Mouse (Mus musculus): ENCODE data around the gene Selenom. TPM values are rescaled to one million over a fixed set of nuclear protein-coding genes. Genes with fewer than 3 reads are reported as not detected.

Selenom gene
- polyA plus RNA-seq, 1 experiment from 2014 or later, result 42.0 TPM

DNA sequence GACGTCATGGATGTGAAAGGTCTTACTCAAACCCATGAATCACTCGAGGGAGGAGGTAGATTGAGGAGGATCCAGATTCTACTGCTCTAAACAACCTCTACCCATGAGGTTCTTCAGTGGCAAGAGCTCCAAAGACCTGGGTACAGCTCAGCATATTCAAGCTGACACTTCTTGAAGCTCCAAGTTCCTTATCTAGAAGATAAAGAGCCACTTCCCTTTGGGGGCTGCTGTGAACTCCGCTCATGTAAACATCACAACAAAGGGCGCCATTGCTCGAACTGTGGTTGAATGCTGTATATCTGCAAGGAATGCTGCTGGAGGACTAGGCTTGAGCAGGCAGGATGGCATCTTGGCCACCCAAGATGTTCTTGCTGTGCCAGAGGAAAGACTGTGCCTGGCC lies 25.4 kb upstream of the Selenom start:
- H3K4me2 ChIP-seq (ENCODE audit: low read length), result no peak overlapping the region
- DNase-seq (ENCODE audit: low spot score) (no peak), ATAC-seq (no peak)
- H3K9ac ChIP-seq (ENCODE audit: low read length), result no peak overlapping the region
- H3K9me3 ChIP-seq (replicated peaks; ENCODE audit: control insufficient read depth, low read length), result no peaks in the 10 kb centered on the region
- H3K36me3 ChIP-seq (ENCODE audit: control insufficient read depth, insufficient read depth, low read length), result no peaks in the 10 kb centered on the region
- no peaks in the 10 kb centered on the region for H3K27me3 ChIP-seq (replicated peaks; ENCODE audit: control insufficient read depth, insufficient read depth, low read length)
- no peak overlapping the region for H3K4me3 ChIP-seq (ENCODE audit: low read depth, low read length)
- WGBS, result 84% methylated on average over 5 of the region's 5 CpGs
- H3K27ac ChIP-seq (ENCODE audit: low read depth, low read length), result no peak overlapping the region
- H3K4me1 ChIP-seq (ENCODE audit: control insufficient read depth, insufficient read depth, low read length), result no peaks in the 10 kb centered on the region

DNA sequence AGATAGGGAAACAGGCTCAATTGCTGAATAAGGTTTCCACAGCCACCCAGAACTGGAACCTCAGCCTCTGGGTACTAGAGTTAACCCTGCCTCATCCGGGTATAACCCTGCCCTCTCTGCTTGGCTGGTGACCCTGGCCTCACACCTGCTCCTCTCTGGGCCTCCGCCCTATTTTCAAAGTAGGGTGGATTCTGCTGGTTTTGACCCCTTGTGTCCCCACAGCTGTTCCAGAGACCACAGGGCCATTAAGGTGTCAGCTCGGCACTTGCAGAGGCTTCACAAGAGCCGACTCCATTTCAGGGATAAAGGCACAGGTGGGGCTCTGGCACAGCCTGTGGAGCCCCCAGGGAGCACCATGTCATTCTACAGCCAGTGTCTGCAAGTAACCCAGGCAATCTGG lies 21.7 kb upstream of the Selenom start:
- Histone ChIP-seq H3K4me1 (ENCODE audit: control insufficient read depth, insufficient read depth, low read length) (no peaks in the 10 kb centered on the region), H3K4me3 (ENCODE audit: low read depth, low read length) (no peak overlapping the region), H3K36me3 (ENCODE audit: control insufficient read depth, insufficient read depth, low read length) (no peaks in the 10 kb centered on the region), H3K9me3 (replicated peaks; ENCODE audit: control insufficient read depth, low read length) (no peaks in the 10 kb centered on the region), H3K27ac (ENCODE audit: low read depth, low read length) (no peak overlapping the region), H3K27me3 (replicated peaks; ENCODE audit: control insufficient read depth, insufficient read depth, low read length) (no peaks in the 10 kb centered on the region), H3K9ac (ENCODE audit: low read length) (no peak overlapping the region), H3K4me2 (ENCODE audit: low read length) (no peak overlapping the region)
- no peak for DNase-seq (ENCODE audit: low spot score)
- WGBS, result 81% methylated on average over 4 of the region's 4 CpGs
- no peak for ATAC-seq

DNA sequence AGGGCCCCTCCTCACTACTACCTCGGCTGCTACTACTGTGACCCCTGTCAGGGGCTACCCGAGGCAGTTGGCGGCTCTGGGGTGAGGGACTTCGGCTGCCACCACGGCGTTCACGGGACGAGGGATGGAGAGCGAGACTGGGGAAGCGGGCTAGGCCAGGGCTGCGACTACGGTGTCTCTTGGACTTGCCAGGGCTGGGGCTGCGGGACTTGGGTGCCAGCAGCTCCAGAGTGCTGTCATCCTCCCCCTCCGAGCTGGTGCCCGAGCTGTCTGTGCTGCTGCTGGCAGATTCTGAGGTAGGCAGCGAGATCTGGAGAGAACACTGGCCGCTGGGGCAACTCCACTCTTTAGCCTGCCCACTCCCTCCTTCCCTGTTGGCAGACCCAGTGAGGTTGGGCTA lies 19.6 kb upstream of the Selenom start:
- DNase-seq (ENCODE audit: low spot score) (no peak), ATAC-seq (no peak)
- H3K27me3 ChIP-seq (replicated peaks; ENCODE audit: control insufficient read depth, insufficient read depth, low read length), result no peaks in the 10 kb centered on the region
- H3K9me3 ChIP-seq (replicated peaks; ENCODE audit: control insufficient read depth, low read length), result no peaks in the 10 kb centered on the region
- H3K4me2 ChIP-seq (ENCODE audit: low read length), result no peak overlapping the region
- H3K4me3 ChIP-seq (ENCODE audit: low read depth, low read length), result no peak overlapping the region
- H3K27ac ChIP-seq (ENCODE audit: low read depth, low read length), result no peak overlapping the region
- no peak overlapping the region for H3K9ac ChIP-seq (ENCODE audit: low read length)
- no peaks in the 10 kb centered on the region for H3K36me3 ChIP-seq (ENCODE audit: control insufficient read depth, insufficient read depth, low read length)
- WGBS, result 83% methylated on average over 17 of the region's 17 CpGs
- no peaks in the 10 kb centered on the region for H3K4me1 ChIP-seq (ENCODE audit: control insufficient read depth, insufficient read depth, low read length)

DNA sequence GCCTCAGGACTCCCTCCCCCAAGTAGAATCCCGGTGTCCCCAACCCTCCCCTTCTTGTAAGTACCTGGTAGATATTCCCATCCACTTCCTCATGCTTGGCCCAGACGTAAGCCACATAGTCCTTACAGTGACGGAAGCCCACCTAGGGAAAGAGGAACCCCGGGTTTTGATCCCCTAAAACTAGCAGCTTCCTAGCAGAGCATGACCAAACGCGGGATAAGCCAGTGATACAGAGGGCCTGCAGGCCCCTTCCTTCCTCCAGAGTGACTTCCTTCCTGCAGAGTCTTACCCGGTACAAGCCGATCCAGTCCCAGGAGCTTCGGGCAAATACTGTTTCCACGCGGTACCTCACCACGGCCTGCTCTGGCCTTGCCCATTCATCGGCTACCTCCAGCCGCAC lies 19.0 kb upstream of the Selenom start:
- WGBS, result 95% methylated on average over 14 of the region's 14 CpGs
- H3K9ac ChIP-seq (ENCODE audit: low read length), result no peak overlapping the region
- H3K9me3 ChIP-seq (replicated peaks; ENCODE audit: control insufficient read depth, low read length), result no peaks in the 10 kb centered on the region
- H3K27me3 ChIP-seq (replicated peaks; ENCODE audit: control insufficient read depth, insufficient read depth, low read length), result no peaks in the 10 kb centered on the region
- no peak overlapping the region for H3K4me2 ChIP-seq (ENCODE audit: low read length)
- H3K36me3 ChIP-seq (ENCODE audit: control insufficient read depth, insufficient read depth, low read length), result no peaks in the 10 kb centered on the region
- no peak for DNase-seq (ENCODE audit: low spot score)
- no peak overlapping the region for H3K4me3 ChIP-seq (ENCODE audit: low read depth, low read length)
- no peaks in the 10 kb centered on the region for H3K4me1 ChIP-seq (ENCODE audit: control insufficient read depth, insufficient read depth, low read length)
- H3K27ac ChIP-seq (ENCODE audit: low read depth, low read length), result no peak overlapping the region
- no peak for ATAC-seq

DNA sequence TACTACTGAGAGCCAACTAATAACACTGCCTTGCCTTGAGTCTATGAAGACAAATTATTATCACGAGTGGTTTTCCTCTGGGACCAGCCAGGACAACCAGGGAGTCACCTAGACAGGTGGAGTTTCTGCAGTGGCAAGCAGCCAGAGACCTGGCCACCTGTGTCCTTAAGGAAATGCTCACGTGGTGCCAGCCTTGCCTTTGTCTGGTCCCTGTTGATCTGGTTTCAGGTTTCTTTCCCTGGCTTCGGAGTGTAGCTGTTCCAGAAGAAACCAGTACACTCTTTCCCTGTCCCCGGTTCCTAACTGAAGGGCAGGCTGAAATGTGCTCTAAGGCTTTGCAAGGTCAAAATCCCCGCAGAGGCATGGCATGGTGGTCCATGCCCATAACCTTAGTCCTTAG lies 17.7 kb upstream of the Selenom start:
- H3K4me3 ChIP-seq (ENCODE audit: low read depth, low read length), result no peak overlapping the region
- no peaks in the 10 kb centered on the region for H3K9me3 ChIP-seq (replicated peaks; ENCODE audit: control insufficient read depth, low read length)
- H3K27me3 ChIP-seq (replicated peaks; ENCODE audit: control insufficient read depth, insufficient read depth, low read length), result no peaks in the 10 kb centered on the region
- H3K27ac ChIP-seq (ENCODE audit: low read depth, low read length), result no peak overlapping the region
- H3K4me1 ChIP-seq (ENCODE audit: control insufficient read depth, insufficient read depth, low read length), result no peaks in the 10 kb centered on the region
- H3K4me2 ChIP-seq (ENCODE audit: low read length), result no peak overlapping the region
- no peak for DNase-seq (ENCODE audit: low spot score)
- no peaks in the 10 kb centered on the region for H3K36me3 ChIP-seq (ENCODE audit: control insufficient read depth, insufficient read depth, low read length)
- WGBS, result 69% methylated on average over 5 of the region's 5 CpGs
- no peak for ATAC-seq
- no peak overlapping the region for H3K9ac ChIP-seq (ENCODE audit: low read length)

DNA sequence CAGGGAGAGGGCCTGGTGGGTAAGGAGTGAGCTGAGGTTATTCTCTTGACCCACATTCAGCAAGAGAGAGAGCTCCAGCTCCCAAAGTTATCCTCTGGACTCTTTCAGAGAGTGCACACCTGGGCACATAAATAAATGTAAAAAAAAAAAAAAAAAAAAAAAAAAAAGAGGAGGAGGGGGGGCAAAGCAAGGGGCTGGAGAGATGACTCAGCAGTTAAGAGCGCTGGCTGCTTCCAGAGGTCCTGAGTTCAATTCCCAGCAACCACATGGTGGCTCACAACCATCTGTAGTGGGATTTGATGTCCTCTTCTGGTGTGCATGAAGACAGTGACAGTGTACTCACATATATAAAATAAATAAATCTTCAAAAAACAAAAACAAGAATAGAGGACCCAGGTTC lies 17.2 kb upstream of the Selenom start:
- Histone ChIP-seq H3K4me2 (ENCODE audit: low read length) (no peak overlapping the region), H3K9me3 (replicated peaks; ENCODE audit: control insufficient read depth, low read length) (no peaks in the 10 kb centered on the region), H3K36me3 (ENCODE audit: control insufficient read depth, insufficient read depth, low read length) (no peaks in the 10 kb centered on the region), H3K4me1 (ENCODE audit: control insufficient read depth, insufficient read depth, low read length) (no peaks in the 10 kb centered on the region), H3K27ac (ENCODE audit: low read depth, low read length) (no peak overlapping the region), H3K27me3 (replicated peaks; ENCODE audit: control insufficient read depth, insufficient read depth, low read length) (no peaks in the 10 kb centered on the region), H3K9ac (ENCODE audit: low read length) (no peak overlapping the region), H3K4me3 (ENCODE audit: low read depth, low read length) (no peak overlapping the region)
- no peak for DNase-seq (ENCODE audit: low spot score)
- ATAC-seq, result no peak
- WGBS, result 100% methylated on average over 1 of the region's 1 CpGs

DNA sequence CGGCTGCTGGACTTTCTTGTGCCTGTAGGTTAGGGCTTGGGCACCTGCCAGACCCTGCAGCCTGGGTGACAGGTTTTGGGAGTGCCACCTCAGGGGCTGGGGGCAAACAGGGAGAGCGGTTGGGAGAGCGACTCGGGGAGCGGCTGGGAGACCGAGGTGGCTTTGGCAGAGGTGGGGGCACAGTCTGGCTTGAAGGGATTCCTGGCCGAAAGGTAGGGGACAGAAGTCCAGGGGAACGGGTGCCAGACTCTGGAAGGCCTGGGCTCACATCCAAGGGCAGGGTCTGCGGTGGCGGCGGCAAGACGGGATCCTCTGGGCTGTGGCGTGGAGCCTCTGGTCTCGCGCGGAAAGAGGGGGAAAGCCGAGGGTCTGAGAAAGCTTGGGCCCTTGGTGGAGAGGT lies 12.4 kb upstream of the Selenom start:
- H3K9me3 ChIP-seq (replicated peaks; ENCODE audit: control insufficient read depth, low read length), result no peaks in the 10 kb centered on the region
- no peaks in the 10 kb centered on the region for H3K27me3 ChIP-seq (replicated peaks; ENCODE audit: control insufficient read depth, insufficient read depth, low read length)
- 82% methylated on average over 17 of the region's 17 CpGs for WGBS
- H3K4me2 ChIP-seq (ENCODE audit: low read length), result no peak overlapping the region
- no peak overlapping the region for H3K9ac ChIP-seq (ENCODE audit: low read length)
- H3K36me3 ChIP-seq (ENCODE audit: control insufficient read depth, insufficient read depth, low read length), result no peaks in the 10 kb centered on the region
- H3K4me3 ChIP-seq (ENCODE audit: low read depth, low read length), result no peak overlapping the region
- no peak overlapping the region for H3K27ac ChIP-seq (ENCODE audit: low read depth, low read length)
- no peaks in the 10 kb centered on the region for H3K4me1 ChIP-seq (ENCODE audit: control insufficient read depth, insufficient read depth, low read length)
- ATAC-seq, result no peak
- DNase-seq (ENCODE audit: low spot score), result no peak

DNA sequence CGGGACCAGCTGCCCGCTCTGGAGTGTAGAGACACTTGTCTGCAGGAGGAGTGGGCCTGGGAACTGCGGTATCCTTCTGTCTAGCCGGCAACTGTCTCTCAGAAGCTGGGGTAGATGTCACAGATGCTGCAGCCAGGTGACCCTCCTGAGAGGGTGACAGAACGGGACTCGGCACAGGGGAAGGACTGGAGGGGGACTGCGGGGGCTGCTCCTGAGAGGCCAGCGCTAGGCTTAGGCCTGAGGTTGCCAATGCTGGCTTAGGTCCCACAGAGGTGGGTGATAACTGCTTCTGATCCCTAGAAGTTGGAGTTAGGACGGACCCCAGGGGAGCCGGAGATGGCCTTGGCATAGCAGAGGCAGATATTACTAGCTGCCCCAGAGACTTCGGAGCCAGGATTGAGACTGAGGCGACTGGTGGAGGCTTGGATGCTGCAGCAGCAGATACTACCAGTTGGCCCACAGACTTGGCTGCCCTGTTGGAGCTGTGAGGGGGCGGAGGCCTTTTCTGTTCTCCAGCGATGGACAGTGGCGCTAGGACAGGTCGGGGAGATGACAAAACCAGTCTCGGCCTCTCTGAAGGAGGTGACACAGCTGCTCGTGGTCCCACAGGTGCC lies 11.9 kb upstream of the Selenom start:
- H3K4me3 ChIP-seq (ENCODE audit: low read depth, low read length), result no peak overlapping the region
- 84% methylated on average over 18 of the region's 18 CpGs for WGBS
- ATAC-seq, result no peak
- H3K4me2 ChIP-seq (ENCODE audit: low read length), result no peak overlapping the region
- DNase-seq (ENCODE audit: low spot score), result no peak
- no peaks in the 10 kb centered on the region for H3K9me3 ChIP-seq (replicated peaks; ENCODE audit: control insufficient read depth, low read length)
- no peak overlapping the region for H3K9ac ChIP-seq (ENCODE audit: low read length)
- no peaks in the 10 kb centered on the region for H3K36me3 ChIP-seq (ENCODE audit: control insufficient read depth, insufficient read depth, low read length)
- H3K27ac ChIP-seq (ENCODE audit: low read depth, low read length), result no peak overlapping the region
- H3K27me3 ChIP-seq (replicated peaks; ENCODE audit: control insufficient read depth, insufficient read depth, low read length), result no peaks in the 10 kb centered on the region
- no peaks in the 10 kb centered on the region for H3K4me1 ChIP-seq (ENCODE audit: control insufficient read depth, insufficient read depth, low read length)

DNA sequence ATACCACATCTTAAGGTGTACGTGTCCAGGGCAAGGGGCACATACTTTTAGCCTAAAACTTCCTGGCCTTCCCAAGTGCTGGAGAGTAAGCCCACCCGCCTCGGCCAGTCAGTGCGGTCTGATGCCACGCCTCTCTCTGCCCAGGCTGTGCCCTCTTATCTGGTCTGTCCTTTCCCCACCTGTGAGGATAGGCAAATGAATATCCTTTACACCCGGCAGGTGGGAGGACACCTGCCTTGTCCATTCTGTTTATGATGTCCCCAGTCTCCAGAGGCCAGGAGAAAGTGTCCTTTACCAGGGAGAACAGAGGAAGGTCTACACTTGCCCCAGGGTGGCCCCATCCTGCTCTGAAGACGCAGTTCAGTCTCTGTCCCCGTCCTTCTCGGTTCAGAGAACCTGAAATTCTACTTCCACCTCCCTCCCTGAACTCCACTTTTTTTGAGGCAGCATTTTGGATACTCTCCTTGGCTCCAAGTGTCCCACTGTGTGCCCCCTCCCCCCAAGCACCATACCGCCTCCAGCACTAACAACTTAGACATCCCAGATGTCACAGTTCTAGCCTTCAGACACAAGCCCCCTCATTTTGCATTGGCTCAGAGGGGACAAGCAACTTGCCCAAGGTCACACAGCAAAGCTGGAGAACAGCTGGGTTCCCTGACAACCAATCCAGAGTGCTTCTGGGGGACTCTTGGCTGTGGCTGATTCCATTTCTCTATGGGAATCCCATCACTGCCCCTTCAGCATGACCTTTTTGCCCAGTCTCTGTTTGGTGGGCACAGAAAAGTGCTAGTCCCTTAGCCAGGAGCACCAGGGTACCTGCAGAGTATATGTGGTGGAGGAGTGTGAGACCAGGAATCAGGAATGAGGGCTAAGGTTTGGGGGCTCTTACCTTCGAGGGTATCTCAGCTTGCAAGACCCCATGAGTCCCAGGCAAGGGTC lies 10.5 kb upstream of the Selenom start:
- Histone ChIP-seq H3K9me3 (replicated peaks; ENCODE audit: control insufficient read depth, low read length) (no peaks in the 10 kb centered on the region), H3K4me1 (ENCODE audit: control insufficient read depth, insufficient read depth, low read length) (no peaks in the 10 kb centered on the region), H3K27me3 (replicated peaks; ENCODE audit: control insufficient read depth, insufficient read depth, low read length) (no peaks in the 10 kb centered on the region), H3K36me3 (ENCODE audit: control insufficient read depth, insufficient read depth, low read length) (no peaks in the 10 kb centered on the region), H3K4me3 (ENCODE audit: low read depth, low read length) (no peak overlapping the region), H3K9ac (ENCODE audit: low read length) (0 out of 2 replicates have a peak overlapping the region, but pooled peaks have one; percentile 3), H3K4me2 (ENCODE audit: low read length) (peak overlapping the region; percentile 18; the same call in 1 of the 2 replicates), H3K27ac (ENCODE audit: low read depth, low read length) (no peak overlapping the region)
- no peak for DNase-seq (ENCODE audit: low spot score)
- no peak for ATAC-seq
- WGBS, result 62% methylated on average over 11 of the region's 11 CpGs
